Mouse (Mus musculus): ENCODE results near the gene Inpp5a.
"Not testable (repeated sequence)": the region's sequence is repeated elsewhere in the genome, so short reads cannot be mapped to it uniquely, and the experiment has no call there.

Gene Inpp5a

GRCm38 (mm10) chr7:139398111-139398510 is 9.2 kb downstream of the Inpp5a start:
- no peak for ATAC-seq (ENCODE audit: insufficient number of reproducible peaks, low FRiP score, low TSS enrichment)

GRCm38 (mm10) chr7:139398530-139399021 is 9.7 kb downstream of the Inpp5a start:
- no peak for ATAC-seq (ENCODE audit: insufficient number of reproducible peaks, low FRiP score, low TSS enrichment)

- no peak for ATAC-seq (ENCODE audit: insufficient number of reproducible peaks, low FRiP score, low TSS enrichment)
Measured at GRCm38 (mm10) chr7:139399572-139399971, 10.7 kb downstream of the Inpp5a start.

DNA sequence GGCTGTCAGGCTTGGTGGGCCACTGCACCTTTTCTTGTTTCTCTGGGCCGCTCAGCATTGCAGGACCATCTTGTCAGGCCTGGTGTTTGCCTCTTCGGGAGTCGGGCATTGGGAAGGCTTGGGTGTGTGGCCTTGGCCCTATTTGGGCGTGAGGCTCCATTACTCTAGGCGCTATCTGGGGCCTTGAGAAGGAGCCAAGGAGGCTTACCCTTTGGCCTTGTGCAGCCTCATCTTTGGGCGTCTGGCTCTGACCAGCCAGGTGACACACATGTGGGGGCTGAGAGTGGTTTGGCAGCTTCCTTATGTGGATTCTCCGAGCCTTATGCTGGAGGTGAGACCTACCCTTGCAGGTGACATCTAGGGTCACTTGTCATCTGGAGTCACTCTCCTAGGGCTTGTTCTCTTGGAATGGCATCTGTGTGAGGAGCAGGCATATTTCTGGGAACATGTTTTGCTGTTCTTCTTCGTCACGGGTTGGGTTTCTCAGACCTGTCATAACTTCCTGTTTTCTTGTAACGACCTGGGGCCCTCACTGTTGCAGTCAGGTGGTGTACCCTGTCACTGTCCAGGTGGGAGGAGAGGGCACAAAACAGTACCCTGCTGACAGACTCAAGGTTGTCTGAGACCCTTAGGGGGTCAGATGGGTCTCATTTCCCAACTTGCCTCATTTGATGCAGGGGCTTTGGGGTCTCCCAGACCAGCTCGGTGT is 11.2 kb downstream of the Inpp5a start:
- ATAC-seq (ENCODE audit: insufficient number of reproducible peaks, low FRiP score, low TSS enrichment), result no peak

- no peak for ATAC-seq (ENCODE audit: insufficient number of reproducible peaks, low FRiP score, low TSS enrichment)
Measured at GRCm38 (mm10) chr7:139400926-139401325, 12.0 kb downstream of the Inpp5a start.

DNA sequence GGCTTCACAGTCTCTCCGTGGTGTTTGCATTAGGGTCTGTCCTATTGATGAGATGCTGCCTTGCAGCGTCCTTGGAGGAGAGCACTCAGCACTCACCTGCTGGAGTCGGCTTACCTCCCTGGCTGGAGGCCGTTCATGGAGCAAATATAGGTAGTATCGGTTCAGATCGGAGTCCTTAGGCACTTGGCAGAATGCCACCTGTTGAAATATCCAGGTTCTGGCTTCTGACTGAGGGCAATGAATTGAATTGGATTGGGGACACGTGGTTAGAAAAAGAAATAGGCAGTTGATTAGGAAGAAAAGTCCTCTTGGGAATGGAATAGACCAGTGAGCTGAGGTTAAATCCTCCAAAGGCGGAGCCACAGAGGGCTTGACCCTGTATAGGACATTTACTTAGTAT is 12.9 kb downstream of the Inpp5a start:
- no peak for ATAC-seq (ENCODE audit: insufficient number of reproducible peaks, low FRiP score, low TSS enrichment)

- ATAC-seq (ENCODE audit: insufficient number of reproducible peaks, low FRiP score, low TSS enrichment), result no peak
Measured at GRCm38 (mm10) chr7:139402721-139403120, 13.8 kb downstream of the Inpp5a start.

DNA sequence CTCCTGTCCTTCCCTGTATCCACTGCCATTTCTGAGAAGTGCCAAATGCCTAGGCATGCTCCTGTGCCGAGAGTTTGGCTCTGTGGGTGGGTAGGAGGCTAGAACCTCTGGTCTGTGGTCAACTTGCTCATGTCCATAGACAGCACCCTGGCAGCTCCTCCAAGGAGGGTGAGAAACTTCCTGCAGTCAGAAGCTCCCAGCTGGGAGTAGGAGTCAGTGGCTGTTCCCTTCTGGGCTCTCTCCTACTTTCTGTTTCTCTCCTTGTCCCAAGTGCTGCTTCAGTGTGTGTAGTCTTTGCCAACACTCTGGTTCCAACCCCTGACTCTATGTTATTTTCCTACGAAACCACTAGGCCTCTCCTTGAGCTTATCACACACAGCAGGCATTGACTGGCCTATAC is 17.7 kb downstream of the Inpp5a start:
- no peak for ATAC-seq (ENCODE audit: insufficient number of reproducible peaks, low FRiP score, low TSS enrichment)

GRCm38 (mm10) chr7:139407966-139408365 is 19.1 kb downstream of the Inpp5a start:
- peak; percentile 69; the same call in 1 of the 2 replicates for ATAC-seq (ENCODE audit: insufficient number of reproducible peaks, low FRiP score, low TSS enrichment)

GRCm38 (mm10) chr7:139409903-139410302 is 21.0 kb downstream of the Inpp5a start:
- no peak for ATAC-seq (ENCODE audit: insufficient number of reproducible peaks, low FRiP score, low TSS enrichment)

GRCm38 (mm10) chr7:139412223-139412950 is 23.5 kb downstream of the Inpp5a start:
- no peak for ATAC-seq (ENCODE audit: insufficient number of reproducible peaks, low FRiP score, low TSS enrichment)

DNA sequence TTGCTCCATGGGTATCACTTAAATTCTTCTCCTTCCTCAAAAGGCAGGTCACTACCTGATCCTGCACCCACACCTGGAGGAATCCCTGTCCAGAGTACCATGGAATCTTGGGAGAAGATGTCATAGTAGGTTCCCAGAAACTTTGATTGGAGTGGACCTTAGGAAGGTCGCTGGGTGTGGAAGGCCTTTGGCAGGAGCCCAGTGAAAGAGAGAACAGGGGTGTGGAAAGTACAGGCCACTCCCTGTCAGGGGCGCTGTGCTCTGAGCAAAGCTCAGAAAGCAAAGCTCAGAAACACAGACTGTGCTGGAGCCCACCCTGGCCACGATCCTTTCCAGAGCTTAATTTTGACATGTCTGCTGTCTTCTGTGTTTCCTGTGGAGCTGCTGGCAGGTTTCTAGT is 24.5 kb downstream of the Inpp5a start:
- ATAC-seq (ENCODE audit: insufficient number of reproducible peaks, low FRiP score, low TSS enrichment), result no peak

DNA sequence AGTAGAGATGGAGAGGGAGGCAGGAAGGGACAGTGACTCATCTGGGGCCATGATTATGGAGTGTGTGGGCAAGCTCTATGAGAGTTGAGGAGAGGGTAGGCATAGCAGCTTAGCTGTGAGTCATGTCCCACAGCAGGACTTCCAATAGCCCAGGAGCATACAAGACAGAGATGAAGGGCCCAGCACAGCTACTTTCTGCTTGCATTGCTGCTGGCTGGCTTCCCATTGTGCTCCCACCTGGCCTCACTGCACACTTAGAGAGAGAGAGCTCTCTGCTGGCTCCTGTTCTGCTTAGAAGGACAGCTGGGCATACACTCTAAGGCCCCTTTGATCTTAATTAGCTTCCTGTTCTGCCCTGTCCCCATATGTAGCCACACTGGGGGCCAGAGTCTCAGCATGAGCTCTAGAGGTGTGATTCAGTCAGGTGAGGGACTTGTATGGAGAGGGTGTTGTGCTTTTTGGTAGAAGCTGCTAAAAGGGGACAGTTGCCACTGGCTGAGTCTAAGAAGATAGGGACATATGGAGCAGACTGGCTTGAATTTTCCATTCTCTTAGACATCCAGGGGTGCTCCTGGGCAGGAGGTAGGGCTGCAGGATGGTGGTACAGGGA is 26.8 kb downstream of the Inpp5a start:
- no peak for ATAC-seq (ENCODE audit: insufficient number of reproducible peaks, low FRiP score, low TSS enrichment)

- no peak for ATAC-seq (ENCODE audit: insufficient number of reproducible peaks, low FRiP score, low TSS enrichment)
Measured at GRCm38 (mm10) chr7:139418371-139418770, 29.5 kb downstream of the Inpp5a start.

DNA sequence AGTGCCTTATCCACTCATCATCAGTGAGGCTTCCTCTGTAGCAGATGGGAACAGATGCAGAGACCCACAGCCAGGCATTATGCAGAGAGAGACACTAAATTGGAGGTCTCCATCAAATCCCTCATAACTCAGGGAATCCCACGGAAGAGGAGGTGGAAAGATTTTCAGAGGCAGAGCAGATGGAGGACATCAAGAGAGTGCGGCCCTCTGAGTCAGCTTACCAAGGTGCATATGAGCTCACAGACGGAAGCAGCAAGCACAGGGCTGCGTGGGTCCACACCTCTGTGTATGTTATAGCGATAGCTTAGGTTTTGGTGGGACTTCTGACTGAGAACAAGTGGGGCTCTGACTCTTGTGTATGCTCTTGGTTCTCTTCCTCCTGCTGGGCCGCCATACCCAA is 33.9 kb downstream of the Inpp5a start:
- no peak for ATAC-seq (ENCODE audit: insufficient number of reproducible peaks, low FRiP score, low TSS enrichment)

GRCm38 (mm10) chr7:139434095-139434830 is 45.4 kb downstream of the Inpp5a start:
- peak; percentile 36; the same call in 1 of the 2 replicates for ATAC-seq (ENCODE audit: insufficient number of reproducible peaks, low FRiP score, low TSS enrichment)

- ATAC-seq (ENCODE audit: insufficient number of reproducible peaks, low FRiP score, low TSS enrichment), result not testable (repeated sequence)
Measured at GRCm38 (mm10) chr7:139434931-139435330, 46.0 kb downstream of the Inpp5a start.

DNA sequence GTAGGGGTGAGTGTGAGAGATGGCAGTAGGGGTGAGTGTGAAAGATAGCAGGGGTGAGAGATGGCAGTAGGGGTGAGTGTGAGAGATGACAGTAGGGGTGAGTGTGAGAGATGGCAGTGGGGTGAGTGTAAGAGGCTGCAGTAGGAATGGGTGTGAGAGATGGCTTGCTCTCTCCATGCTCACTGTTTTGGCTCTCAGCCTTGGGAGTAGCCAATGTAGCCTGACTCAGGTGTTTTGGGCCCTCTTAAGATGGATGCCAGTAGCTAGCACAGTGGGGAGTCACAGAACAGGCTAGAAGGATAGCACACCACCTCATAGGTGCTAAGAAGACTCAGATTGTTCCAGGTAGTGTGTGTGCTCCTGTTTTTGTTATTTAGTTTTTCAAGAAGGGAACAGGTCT is 46.8 kb downstream of the Inpp5a start:
- no peak for ATAC-seq (ENCODE audit: insufficient number of reproducible peaks, low FRiP score, low TSS enrichment)

DNA sequence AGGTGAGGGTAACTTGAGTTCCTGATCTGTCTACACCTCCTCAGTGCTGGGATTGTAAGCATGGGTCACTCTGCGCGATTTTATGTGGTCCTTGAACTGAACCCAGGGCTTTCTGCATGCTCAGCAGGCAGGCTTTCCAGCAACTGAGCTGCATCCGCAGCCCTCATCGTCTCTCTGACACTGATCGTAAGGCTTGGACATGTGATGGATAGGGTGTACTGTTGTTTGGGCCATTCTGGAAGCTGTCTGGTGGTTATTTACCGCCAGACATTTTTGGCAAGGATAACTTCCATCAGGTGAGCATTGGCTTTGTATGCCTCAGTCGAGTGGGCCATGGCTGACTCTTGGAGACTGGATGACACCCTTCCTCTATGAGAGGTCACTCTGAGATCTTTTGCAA is 48.0 kb downstream of the Inpp5a start:
- ATAC-seq (ENCODE audit: insufficient number of reproducible peaks, low FRiP score, low TSS enrichment), result no peak

- no peak for ATAC-seq (ENCODE audit: insufficient number of reproducible peaks, low FRiP score, low TSS enrichment)
Measured at GRCm38 (mm10) chr7:139437471-139437870, 48.6 kb downstream of the Inpp5a start.
